Mouse (Mus musculus) MEL (cell line): ENCODE data around the gene Cntn2. TPM values are rescaled to one million over a fixed set of nuclear protein-coding genes. Genes with fewer than 3 reads are reported as not detected.

Source experiments
- DNase-seq: peaks from one replicate; pipeline ENCODE4 v3.0.0; 2011; ENCODE audit warnings: low read depth, low spot score
- H3K27ac ChIP-seq: 2 replicates; pipeline ENCODE4 v1.5.1; 2012; ENCODE audit warnings: low read depth, mild to moderate bottlenecking, control low read depth, low read length, moderate library complexity; ENCODE audit not compliant: control insufficient read depth
- H3K27me3 ChIP-seq, 2 experiments: fragments of 150-350 bp in 1 of 2; sonication (generic) in 1 of 2; 2 replicates each; pipeline ENCODE4 v1.6.1; 2012; ENCODE audit warnings: low read length in 2 of 2, mild to moderate bottlenecking in 2 of 2, improper control_type of control experiment in 1 of 2, moderate library complexity in 1 of 2; ENCODE audit not compliant: insufficient read depth in 2 of 2, control insufficient read depth in 1 of 2
- H3K36me3 ChIP-seq, 2 experiments: 2 replicates each; pipeline ENCODE4 v1.6.1; 2012 to 2014; ENCODE audit warnings: low read length in 2 of 2, improper control_type of control experiment in 1 of 2, inconsistent platforms in 1 of 2, mild to moderate bottlenecking in 1 of 2; ENCODE audit not compliant: insufficient read depth in 2 of 2, control insufficient read depth in 1 of 2
- H3K4me1 ChIP-seq, 2 experiments: fragments of 150-350 bp in 1 of 2; sonication (generic) in 1 of 2; 2 replicates each; pipeline ENCODE4 v1.6.1; 2012; ENCODE audit warnings: low read length in 2 of 2, improper control_type of control experiment in 1 of 2, mild to moderate bottlenecking in 1 of 2; ENCODE audit not compliant: insufficient read depth in 2 of 2, control insufficient read depth in 1 of 2
- H3K4me3 ChIP-seq, 2 experiments: fragments of 150-350 bp in 1 of 2; sonication (generic) in 1 of 2; 2 replicates each; pipeline ENCODE4 v1.5.1; 2012; ENCODE audit warnings: low read depth in 2 of 2, low read length in 2 of 2, mild to moderate bottlenecking in 2 of 2, moderate library complexity in 2 of 2, control low read depth in 1 of 2, improper control_type of control experiment in 1 of 2; ENCODE audit not compliant: control insufficient read depth in 1 of 2, insufficient read depth in 1 of 2
- H3K79me2 ChIP-seq: 2 replicates; pipeline ENCODE4 v1.6.1; 2012; ENCODE audit warnings: mild to moderate bottlenecking, low read length, moderate library complexity; ENCODE audit not compliant: control insufficient read depth, poor library complexity, insufficient read depth
- H3K9ac ChIP-seq: 2 replicates; pipeline ENCODE4 v1.6.1; 2012; ENCODE audit warnings: low read depth, mild to moderate bottlenecking, control low read depth, low read length, moderate library complexity; ENCODE audit not compliant: control insufficient read depth, poor library complexity, severe bottlenecking
- H3K9me3 ChIP-seq: fragments of 150-350 bp; sonication (generic); replicated peaks from 2 replicates; pipeline ENCODE4 v1.6.1; 2012; ENCODE audit warnings: mild to moderate bottlenecking, low read length, improper control_type of control experiment, moderate library complexity; ENCODE audit not compliant: insufficient read depth
- BHLHE40 ChIP-seq: IDR thresholded peaks from 2 replicates; pipeline ENCODE4 v1.6.1; 2012; ENCODE audit warnings: low read depth, mild to moderate bottlenecking, inconsistent platforms, low read length, improper control_type of control experiment, borderline replicate concordance
- CHD1 ChIP-seq: IDR thresholded peaks from 2 replicates; pipeline ENCODE4 v1.6.1; 2012; ENCODE audit warnings: low read depth, mild to moderate bottlenecking, inconsistent platforms, low read length, improper control_type of control experiment
- CHD2 ChIP-seq: IDR thresholded peaks from 2 replicates; pipeline ENCODE4 v1.6.1; 2011; ENCODE audit warnings: low read length, improper control_type of control experiment
- CTCF ChIP-seq, 3 experiments: IDR thresholded peaks in 2 of 3; conservative IDR thresholded peaks in 1 of 3; 2 replicates each; pipeline ENCODE4 v1.5.1; 2011 to 2012; ENCODE audit warnings: low read length in 3 of 3, low read depth in 2 of 3, mild to moderate bottlenecking in 2 of 3, improper control_type of control experiment in 1 of 3, inconsistent platforms in 1 of 3, mixed read lengths in 1 of 3, moderate library complexity in 1 of 3; ENCODE audit not compliant: control insufficient read depth in 1 of 3, insufficient read depth in 1 of 3, poor library complexity in 1 of 3, severe bottlenecking in 1 of 3
- EP300 ChIP-seq, 2 experiments: IDR thresholded peaks; 2 replicates each; pipeline ENCODE4 v1.6.1; 2011; ENCODE audit warnings: improper control_type of control experiment in 2 of 2, low read length in 2 of 2, low read depth in 1 of 2, mild to moderate bottlenecking in 1 of 2
- JUND ChIP-seq: IDR thresholded peaks from 2 replicates; pipeline ENCODE4 v1.6.1; 2011; ENCODE audit warnings: low read depth, mild to moderate bottlenecking, improper control_type of control experiment, low read length
- MAX ChIP-seq: IDR thresholded peaks from 2 replicates; pipeline ENCODE4 v1.6.1; 2011; ENCODE audit warnings: low read length, improper control_type of control experiment
- MAZ ChIP-seq: IDR thresholded peaks from 2 replicates; pipeline ENCODE4 v1.6.1; 2012; ENCODE audit warnings: low read depth, mild to moderate bottlenecking, inconsistent platforms, low read length, improper control_type of control experiment
- MXI1 ChIP-seq: IDR thresholded peaks from 2 replicates; pipeline ENCODE4 v1.6.1; 2011; ENCODE audit warnings: mild to moderate bottlenecking, low read depth, low read length, improper control_type of control experiment
- MYC ChIP-seq: IDR thresholded peaks from 2 replicates; pipeline ENCODE4 v1.6.1; 2011; ENCODE audit warnings: low read depth, mild to moderate bottlenecking, low read length, improper control_type of control experiment, moderate library complexity
- NELFE ChIP-seq: IDR thresholded peaks from 2 replicates; pipeline ENCODE4 v1.6.1; 2011; ENCODE audit warnings: low read depth, low read length, improper control_type of control experiment
- POLR2AphosphoS5 ChIP-seq: IDR thresholded peaks from 2 replicates; pipeline ENCODE4 v1.6.1; 2012; ENCODE audit warnings: low read depth, borderline replicate concordance, mild to moderate bottlenecking, inconsistent platforms, low read length, moderate library complexity, mixed read lengths
- RCOR1 ChIP-seq: IDR thresholded peaks from 2 replicates; pipeline ENCODE4 v1.6.1; 2012; ENCODE audit warnings: low read depth, mild to moderate bottlenecking, inconsistent platforms, low read length, improper control_type of control experiment
- SMC3 ChIP-seq: IDR thresholded peaks from 2 replicates; pipeline ENCODE4 v1.6.1; 2011; ENCODE audit warnings: low read depth, low read length, improper control_type of control experiment
- TAL1 ChIP-seq: IDR thresholded peaks from 2 replicates; pipeline ENCODE4 v1.6.1; 2012; ENCODE audit warnings: mild to moderate bottlenecking, inconsistent platforms, low read length, moderate library complexity, mixed read lengths
- UBTF ChIP-seq: IDR thresholded peaks from 2 replicates; pipeline ENCODE4 v1.6.1; 2012; ENCODE audit warnings: low read depth, mild to moderate bottlenecking, inconsistent platforms, low read length, improper control_type of control experiment, moderate library complexity, borderline replicate concordance; ENCODE audit not compliant: insufficient read depth
- USF1 ChIP-seq: IDR thresholded peaks from 2 replicates; pipeline ENCODE4 v1.6.1; 2014; ENCODE audit warnings: low read depth, mild to moderate bottlenecking, inconsistent platforms, low read length, improper control_type of control experiment, moderate library complexity
- USF2 ChIP-seq, 2 experiments: IDR thresholded peaks; 2 replicates each; pipeline ENCODE4 v1.6.1; 2011 to 2012; ENCODE audit warnings: improper control_type of control experiment in 2 of 2, low read length in 2 of 2, borderline replicate concordance in 1 of 2, inconsistent platforms in 1 of 2, low read depth in 1 of 2, mild to moderate bottlenecking in 1 of 2; ENCODE audit not compliant: insufficient read depth in 1 of 2
- ZC3H11A ChIP-seq: IDR thresholded peaks from 2 replicates; pipeline ENCODE4 v1.6.1; 2012; ENCODE audit warnings: low read depth, mild to moderate bottlenecking, inconsistent platforms, low read length, improper control_type of control experiment
- polyA plus RNA-seq, 2 experiments: library from polyadenylated mRNA; stranded (reverse) in 1 of 2; unstranded in 1 of 2; fragments of >175 nt in 1 of 2; fragments of >200 nt in 1 of 2; gene quantifications; 2 replicates each; pipeline versions ENCODE4 v1.2.1 to v1.2.4; 2012; ENCODE audit warnings: low replicate concordance in 2 of 2, low read depth in 1 of 2; ENCODE audit not compliant: insufficient read length in 2 of 2, insufficient read depth in 1 of 2, missing spikeins in 1 of 2
- total RNA-seq: library from RNA; depleted of rRNA; stranded (reverse); fragments of 300-350 nt; gene quantifications from 2 replicates; pipeline ENCODE4 v1.2.3, GENCODE M21; 2012

Gene Cntn2
- total and polyA plus RNA-seq, 3 experiments, result not detected

DNA sequence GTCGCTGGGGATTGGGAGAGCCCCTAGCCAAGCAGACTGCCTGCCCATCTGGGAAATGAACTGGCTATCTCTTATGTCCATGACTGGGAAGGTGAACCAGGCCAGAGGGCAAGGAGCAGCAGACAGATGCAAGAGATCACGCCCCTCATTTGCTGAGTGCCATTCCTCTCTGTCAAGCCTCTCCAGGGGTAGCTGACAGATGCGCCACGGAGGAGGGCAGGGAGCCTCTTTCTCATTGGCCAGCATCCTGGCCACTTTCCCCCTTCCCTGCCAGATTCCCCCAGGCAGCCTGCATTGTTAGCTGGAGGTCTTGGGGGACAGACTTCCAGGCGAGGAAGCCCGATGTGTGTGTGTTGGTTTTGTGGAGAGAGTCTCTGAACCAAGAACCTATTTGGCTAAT is 16.0 kb upstream of the Cntn2 start:
- no peak overlapping the region for H3K27ac ChIP-seq
- H3K79me2 ChIP-seq, result no peaks in the 10 kb centered on the region
- H3K36me3 ChIP-seq, result peaks cover 0 to 4% of the 10 kb centered on the region in 2 experiments; a peak in 2 of 4 replicates
- H3K4me3 ChIP-seq, result no peak overlapping the region
- no peak for DNase-seq
- H3K4me1 ChIP-seq, result peaks cover 0 to 12% of the 10 kb centered on the region in 2 experiments; a peak in 2 of 4 replicates
- peaks cover 4 to 10% of the 10 kb centered on the region in 2 experiments for H3K27me3 ChIP-seq
- H3K9me3 ChIP-seq, result no peaks in the 10 kb centered on the region
- H3K9ac ChIP-seq, result no peak overlapping the region
- TF ChIP-seq TAL1 (no peak), EP300 (IDR thresholded peaks at IDR 0.05; ENCODE audit: low read depth in 1 of 2, low read length in 2 of 2) (no peak), UBTF (no peak), ZC3H11A (no peak), JUND (no peak), NELFE (no peak)

GRCm38 (mm10) chr1:132557901-132558631 is 15.0 kb upstream of the Cntn2 start:
- Histone ChIP-seq H3K4me1 (peaks cover 0 to 12% of the 10 kb centered on the region in 2 experiments; a peak in 2 of 4 replicates), H3K9ac (no peak overlapping the region), H3K9me3 (no peaks in the 10 kb centered on the region), H3K4me3 (no peak overlapping the region)
- TF ChIP-seq CHD1 (no peak), RCOR1 (no peak), POLR2AphosphoS5 (no peak), CTCF (IDR thresholded peaks at IDR 0.05 in 2 of 3, conservative IDR thresholded peaks at IDR 0.05 in 1 of 3; ENCODE audit: control insufficient read depth in 1 of 3, insufficient read depth in 1 of 3, low read depth in 2 of 3, low read length in 3 of 3, poor library complexity in 1 of 3, severe bottlenecking in 1 of 3) (no peak), SMC3 (no peak), MAZ (no peak), UBTF (no peak), BHLHE40 (no peak), MYC (no peak), USF2 (IDR thresholded peaks at IDR 0.05; ENCODE audit: borderline replicate concordance in 1 of 2, insufficient read depth in 1 of 2, low read depth in 1 of 2, low read length in 2 of 2) (no peak), CHD2 (no peak), USF1 (no peak), MAX (no peak), ZC3H11A (no peak), MXI1 (no peak)
- TF ChIP-seq, all 39 proteins: peak for 0
- Histone ChIP-seq H3K79me2 (no peaks in the 10 kb centered on the region), H3K36me3 (peaks cover 0 to 4% of the 10 kb centered on the region in 2 experiments; a peak in 2 of 4 replicates), H3K27ac (no peak overlapping the region), H3K27me3 (peaks cover 6 to 10% of the 10 kb centered on the region in 2 experiments)
- DNase-seq, result peak; percentile 17
